Mouse (Mus musculus) adrenal gland, adult 2 months (tissue): ENCODE measurements at regions not wholly inside any gene's neighbourhood (a gene's known extent, or its start where the extent isn't known, plus 50 kb on each side); places are given as distances from the start of the nearest gene placed in this dataset.
"Not testable (repeated sequence)": the region's sequence is repeated elsewhere in the genome, so short reads cannot be mapped to it uniquely, and the experiment has no call there.

Experiments
- DNase-seq: peaks from one replicate; pipeline ENCODE4 v3.0.0; 2021

DNA sequence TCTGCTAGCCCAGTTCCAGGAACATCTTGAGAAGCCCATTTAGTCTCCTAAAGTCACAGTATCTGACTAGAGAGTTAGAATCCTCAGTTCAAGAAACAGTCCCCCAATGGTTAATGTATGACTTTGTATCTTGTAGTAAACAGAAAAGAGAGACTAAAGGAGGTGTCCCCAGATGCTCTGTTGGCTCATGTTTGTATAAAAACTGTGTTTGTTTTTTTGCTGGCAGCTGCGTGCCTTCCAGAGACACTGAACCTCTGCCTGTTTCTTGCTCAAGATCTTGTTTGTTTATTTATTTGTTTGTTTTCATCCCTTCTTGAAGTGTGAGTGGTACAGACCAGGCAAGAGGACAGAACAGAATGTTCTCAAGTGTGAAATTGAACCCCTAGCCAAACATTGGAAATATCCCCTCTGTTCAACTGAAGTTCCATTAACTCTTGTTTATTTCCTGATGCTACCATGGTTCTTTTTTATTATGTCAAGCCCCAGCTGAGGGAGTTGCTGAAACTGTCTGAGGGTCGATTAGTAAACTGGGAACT is 451.3 kb upstream of the Ube2e3 start:
- no peak for DNase-seq

DNA sequence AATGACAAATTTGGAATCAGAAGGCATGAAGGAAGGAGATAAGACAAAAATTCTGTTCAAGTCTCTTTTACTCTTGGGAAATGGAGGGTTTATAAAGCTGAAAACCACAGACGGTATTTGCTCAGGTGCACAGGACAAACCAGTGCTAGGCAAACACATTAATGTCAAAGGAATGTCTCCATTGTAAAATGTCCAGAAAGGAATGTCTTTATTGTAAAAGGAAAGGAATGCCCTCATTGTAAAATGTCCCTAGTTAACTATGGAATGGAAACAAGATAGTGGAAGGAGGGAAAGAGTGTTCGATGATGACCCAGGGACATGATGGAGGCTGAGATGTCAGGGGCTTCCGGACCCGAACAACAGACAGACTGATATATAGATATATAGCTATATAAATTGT is 454.9 kb upstream of the Ube2e3 start:
- DNase-seq = no peak

DNA sequence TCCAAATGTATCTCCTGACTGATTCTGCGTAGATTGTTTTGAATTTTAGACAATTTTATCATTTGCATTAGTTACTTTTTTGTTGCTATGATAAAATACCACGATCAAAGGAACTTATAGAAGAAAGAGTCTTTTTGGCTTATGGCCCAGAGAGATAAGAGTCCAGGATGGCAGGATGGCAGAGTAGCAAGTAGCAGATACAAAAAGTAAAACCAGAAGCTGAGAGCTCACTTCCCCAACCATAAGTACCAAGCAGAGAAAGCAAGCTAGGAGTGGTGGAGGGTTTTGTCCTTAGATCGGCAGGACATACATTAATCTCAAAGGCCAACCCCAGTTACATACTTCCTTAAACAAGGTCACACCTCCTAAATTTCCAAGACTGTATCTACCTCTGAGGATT is 457.7 kb upstream of the Cwc22 start:
- DNase-seq = no peak

DNA sequence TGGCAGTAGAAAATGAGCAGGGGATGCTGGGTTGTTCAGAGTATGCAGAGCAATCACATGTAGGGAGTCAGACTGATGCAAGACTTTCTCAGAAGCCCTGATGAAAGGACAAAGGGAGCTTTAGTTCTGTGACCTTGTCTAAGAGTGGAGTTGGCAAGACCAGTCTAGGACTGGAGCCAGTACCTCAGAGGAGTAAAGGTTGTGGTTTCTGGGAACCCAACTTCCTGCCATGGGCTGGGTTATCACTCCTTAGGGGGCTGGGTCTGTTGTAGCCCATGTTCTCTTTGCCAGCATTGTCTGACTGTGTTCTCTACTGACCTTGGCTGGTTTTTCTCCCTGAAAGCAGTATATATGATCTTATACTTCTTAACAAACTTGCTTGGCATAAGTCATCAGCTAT is 453.1 kb upstream of the Cwc22 start:
- DNase-seq = peak; percentile 33

DNA sequence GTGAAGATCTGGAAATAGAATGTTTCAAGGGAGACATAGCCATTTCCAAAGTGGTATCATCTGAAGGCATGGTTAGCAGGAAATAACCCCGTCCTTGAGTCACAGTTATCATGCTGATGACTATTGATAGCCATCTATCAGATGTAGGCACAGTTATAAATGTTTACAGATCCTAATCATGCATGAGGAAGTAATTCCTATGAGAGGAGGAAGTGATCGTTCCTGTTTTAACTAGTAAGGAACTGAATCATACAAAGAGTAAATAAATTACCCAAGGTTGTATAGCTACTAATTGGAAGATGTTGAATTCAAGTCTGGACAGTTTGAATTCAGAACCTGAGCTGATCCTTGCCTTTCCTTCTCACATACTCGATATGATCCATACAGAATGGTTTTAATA is 450.7 kb upstream of the Cwc22 start:
- no peak for DNase-seq

DNA sequence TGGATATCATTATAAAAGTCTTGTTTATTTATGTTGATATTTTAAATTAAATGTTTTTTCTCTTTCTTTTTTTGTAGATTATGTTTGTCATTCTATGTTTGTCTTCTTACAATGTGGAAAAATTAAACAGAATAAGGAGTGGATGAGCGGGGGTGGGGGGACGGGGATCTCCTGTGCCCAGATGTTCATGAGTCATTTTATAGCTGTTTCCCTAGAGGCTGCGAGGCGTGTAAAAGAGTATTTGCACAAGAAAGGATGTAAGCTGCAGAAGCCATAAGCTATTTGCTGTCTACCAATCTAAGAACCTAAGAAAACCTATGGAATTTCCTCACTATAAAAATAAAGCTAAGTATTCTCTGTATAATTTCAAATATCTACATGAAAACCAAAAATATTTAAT is 446.9 kb upstream of the Cwc22 start:
- DNase-seq = no peak

DNA sequence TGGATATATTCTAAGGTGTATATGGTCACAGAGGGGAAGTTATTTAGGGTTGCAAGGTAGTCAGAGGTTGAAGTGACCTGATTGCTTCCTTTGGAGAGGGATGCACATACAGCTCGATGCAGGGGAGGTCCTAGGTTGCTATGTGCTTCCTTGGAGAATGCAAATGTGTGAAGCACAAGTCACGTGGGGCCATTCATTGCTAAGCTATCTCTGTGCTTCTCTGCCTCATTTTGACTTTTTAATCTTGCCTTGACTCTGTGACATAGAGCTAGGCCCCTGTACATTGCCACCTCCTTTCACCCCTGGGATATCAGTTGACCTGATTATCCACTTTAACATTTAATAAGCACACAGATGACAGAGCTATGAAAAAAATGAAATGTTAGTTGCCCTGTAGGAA is 446.2 kb upstream of the Cwc22 start:
- no peak for DNase-seq

DNA sequence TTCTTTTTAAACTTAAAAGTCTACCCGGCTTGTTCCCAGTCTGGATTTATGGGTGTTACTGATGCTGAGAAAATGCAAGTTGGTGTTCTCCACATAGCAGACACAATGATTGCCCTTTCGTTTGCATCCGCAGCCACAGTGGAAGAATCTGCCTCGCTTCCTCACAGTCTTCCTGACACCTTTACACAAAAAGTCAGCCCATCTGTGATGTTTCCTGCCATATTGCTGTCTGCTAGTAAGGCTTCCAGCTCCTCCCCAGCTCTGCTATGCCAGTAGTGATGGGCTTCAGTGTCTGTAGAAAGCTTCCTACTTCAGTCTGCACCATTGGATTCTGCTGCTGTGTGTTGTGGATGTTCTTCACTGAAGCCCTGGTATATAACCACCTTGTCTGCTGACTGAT is 441.8 kb upstream of the Cwc22 start:
- DNase-seq = no peak

DNA sequence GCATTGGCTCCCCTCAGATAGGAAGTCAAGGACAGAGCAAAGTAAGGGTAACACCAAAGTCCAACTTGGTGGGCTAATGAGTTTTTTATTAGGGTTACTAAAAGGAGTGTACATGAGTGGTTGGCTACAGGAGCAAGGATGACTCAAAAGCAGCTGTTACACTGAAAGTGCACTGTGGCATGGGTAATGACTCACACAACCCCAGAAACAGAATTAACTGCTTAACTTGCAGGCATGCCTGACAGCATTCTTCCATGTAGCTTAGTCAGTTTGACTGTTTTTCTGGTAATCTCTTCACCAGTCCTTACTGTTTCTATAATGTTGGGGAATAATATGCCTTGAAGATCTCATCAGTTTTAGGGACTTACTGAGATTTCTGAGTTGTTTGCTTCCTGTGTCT is 435.1 kb upstream of the Cwc22 start:
- peak; percentile 13 for DNase-seq

DNA sequence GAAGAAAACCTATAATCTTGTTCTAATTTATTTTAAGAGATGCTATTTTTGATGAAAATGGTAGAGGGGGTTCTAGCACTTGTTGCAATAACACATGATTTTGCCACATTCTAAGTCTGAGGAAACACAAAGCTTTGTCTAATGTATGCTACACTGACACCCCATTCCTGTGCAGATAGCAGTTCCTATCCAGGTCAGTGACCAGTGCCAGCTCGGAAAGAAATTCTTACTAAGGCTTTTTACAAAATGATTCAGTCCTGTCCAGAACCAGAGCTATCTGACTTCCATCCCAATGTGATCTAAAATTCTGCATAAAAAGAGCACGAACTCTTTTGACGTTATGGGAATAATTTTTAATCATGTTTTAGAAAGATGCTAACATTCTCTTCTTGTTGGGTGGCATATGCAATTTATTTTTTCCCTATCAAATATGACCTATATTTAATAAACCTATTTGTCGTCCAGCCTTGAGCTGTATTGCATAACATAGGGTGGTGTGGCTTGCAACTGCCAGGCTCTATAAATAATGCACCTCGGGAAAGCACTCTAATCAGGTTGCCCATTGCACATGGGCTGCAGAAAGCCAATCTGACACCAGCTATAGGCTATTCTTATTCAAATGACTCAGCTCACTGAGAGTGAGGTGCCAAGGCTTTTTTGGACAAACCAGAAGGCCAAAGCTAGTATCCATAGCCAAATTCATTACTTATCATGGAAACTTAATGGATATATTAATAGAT is 385.7 kb upstream of the Cwc22 start:
- peak; percentile 10 for DNase-seq

DNA sequence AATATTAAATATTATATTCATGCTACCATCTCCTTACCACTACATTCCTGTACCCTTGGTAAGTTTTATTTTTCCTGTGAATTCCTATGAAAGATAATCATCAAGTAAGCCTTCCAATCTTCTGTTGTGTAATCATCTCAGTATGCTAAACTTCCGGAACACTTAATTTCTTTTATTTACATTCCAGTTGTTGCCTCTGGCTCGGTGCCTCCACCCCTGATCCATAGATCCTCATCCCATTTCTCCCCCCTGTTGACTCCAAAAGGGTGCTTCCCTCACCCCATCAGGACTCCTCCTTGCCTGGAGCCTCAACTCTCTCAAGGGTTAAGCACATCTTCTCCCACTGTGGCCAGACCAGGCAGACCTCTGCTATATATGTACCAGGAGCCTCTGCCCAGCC is 379.9 kb upstream of the Cwc22 start:
- no peak for DNase-seq

DNA sequence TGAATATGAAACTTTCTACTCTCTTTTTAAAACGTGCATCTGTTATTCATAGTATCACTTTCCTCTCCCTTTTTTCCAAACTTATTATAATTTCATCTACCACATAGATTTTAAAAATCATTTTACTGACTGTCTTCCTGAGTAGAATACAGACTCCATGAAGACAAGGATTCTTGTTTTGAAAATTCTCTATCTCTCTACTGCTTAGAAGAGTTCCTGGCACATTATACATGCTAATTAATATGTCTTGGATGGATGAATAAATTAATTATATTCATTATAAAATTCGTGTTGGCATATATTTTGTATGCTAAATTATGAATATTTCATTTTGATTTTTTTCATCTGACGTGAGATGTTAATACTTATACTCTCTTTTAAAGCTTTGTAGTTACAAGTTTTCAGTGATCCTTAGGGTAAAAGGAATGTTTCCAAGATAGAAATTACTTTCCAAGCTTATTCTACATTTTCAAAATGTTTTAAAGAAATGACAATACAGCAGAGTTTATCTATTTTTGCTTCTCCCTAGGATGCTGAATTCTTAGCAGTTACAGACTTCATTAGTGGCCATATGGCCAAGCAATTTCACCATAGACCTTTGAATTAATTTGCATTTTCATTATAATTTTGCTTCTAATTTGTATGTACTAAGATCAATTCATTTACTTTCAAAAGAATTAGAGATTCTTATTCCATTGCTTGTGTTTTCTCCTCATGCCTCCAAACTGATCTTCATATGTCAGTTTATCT is 376.2 kb upstream of the Cwc22 start:
- DNase-seq = no peak

DNA sequence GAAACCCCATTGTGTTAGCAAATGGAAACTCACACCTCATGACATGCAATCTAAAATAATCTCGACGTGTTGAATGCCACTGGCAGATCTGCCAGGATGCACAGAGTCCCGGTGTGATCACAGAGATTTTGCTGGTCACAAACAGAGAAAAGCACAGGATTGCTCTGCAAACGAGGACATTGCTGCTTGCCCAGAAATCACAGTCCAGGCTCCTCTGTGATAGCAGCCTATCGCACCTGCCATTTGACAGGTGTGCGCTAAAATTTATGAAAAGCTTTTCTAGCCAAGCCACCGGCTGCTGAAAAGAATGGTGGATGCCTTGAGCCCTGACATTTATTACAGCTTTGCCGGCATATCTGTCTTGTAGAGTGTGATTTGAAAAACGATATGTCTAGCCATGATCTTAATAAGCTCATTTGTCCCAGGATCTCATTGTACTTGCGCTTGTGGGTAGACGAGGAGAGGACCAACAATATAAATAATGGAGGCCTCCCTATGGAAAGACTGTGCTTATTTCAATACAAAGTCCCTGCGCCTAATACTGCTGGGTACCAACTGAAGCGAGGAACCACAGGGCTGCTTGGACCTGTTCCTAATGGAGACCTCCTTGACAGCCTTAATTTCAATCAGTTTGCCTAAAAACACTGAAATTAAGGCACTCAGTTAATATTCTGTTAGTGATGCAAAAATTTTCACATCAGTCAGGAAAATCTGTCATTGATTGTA is 365.8 kb upstream of the Cwc22 start:
- no peak for DNase-seq

DNA sequence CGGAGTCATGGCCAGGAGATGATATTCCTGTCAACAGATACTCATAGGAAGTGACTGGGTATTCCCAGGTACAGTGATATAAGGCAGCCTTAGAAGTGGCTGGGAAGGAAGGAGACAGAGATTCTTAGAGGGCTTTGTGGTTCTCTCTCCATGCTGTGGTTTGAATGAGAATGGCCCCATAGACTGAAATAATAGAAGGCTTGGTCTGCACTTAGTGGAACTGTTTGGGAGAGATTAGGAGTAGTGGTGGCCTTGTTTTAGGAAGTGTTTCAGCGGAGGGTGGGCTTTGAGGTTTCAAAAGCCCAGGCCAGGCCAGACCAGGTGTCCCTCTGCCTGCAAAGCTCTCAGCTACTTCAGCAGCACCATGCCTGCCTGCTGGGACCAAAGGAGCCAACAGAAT is 363.2 kb upstream of the Cwc22 start:
- no peak for DNase-seq

DNA sequence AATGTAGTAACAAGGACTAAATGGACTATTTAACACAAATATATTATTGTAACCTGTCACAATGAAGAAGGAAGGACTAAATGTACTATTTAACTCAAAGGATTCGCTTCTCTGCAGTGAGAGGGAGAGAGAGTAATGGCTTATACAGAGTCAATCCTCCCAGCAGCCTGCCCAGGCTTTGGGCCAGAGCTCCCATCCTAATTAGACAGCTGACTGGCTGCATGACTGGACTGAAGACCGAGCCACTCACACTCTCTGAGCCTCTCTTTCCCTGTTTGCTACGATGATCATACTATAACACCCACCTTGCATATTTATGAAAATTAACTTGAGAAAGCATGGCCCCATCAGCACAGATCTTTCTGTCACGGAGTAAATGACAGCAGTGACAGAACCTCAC is 360.7 kb upstream of the Cwc22 start:
- no peak for DNase-seq

DNA sequence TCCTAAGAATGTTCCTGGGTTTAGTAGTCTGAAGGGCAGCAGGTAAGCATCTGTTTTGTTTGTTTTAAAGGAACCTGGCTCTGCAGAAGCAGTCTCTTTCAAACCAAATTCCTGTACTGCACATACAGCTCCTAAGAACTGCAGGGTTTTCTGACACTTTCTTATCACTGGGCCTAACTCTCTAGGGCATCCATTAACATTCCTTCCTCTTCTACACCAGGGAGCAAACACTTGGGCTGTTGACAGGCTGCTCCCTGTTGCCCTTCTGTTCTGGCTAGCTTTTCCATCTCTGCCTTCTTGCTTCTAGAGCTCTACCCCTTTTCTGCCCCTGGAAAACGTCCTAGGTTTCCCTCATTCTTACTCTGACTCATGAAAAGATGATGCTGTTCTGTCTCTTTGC is 345.5 kb upstream of the Cwc22 start:
- no peak for DNase-seq

DNA sequence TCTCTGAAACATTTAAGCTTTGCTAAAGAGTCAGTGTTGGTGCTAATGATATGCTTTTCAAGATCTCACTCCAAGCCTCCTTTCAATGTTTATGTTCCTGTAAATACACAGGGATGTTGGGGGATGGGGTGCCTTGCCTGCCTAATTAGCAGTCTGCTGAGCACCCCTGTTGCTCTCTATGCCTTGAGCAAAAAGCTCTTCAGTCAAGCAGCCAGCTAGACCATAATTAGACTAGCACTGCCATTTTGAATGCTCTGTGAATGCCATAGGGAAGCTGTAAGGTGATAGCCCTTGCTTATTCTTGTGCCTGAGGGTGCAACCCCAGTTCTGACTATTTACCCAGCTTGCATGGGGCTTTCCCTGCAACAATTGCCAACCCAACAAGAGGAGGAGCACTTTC is 338.6 kb upstream of the Cwc22 start:
- no peak for DNase-seq

DNA sequence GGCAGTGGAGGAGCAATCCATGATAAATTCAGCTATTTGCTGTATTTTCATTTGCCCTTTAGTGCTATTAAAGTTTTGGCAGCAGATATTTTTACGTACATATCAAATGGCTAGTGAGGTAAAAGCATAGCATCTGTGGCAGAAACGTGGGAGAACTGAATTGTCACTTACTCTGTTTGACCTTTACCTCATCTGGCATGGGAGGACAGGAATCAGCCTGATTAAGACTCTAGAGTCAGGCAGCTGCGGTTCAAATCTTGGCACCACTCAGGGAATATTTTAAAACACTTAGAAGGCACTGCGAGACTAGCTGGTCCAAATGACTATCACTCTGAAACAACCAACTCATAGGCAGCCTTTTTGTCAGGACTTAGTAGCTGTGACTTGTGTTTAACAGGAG is 337.4 kb upstream of the Cwc22 start:
- DNase-seq = no peak

DNA sequence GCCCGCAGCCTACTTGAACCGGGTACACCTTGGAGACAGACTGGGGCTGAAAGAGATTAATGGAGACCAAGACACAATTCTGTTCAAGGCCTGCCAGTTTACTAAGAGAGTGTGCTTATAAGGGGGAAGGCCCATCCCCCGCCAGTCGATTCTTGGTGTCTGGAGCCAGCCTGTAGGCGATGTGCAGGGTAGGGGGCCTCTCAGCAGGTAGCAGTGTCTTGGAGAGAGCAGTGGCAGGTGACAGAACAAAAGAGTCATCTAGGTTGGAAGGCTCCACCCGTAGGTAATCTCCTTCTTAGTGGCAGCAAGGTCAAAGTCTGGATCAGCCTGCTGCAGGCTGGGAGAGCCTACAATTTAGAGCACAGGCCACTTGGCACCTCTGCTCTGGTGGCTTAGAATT is 335.7 kb upstream of the Cwc22 start:
- DNase-seq = not testable (repeated sequence)

DNA sequence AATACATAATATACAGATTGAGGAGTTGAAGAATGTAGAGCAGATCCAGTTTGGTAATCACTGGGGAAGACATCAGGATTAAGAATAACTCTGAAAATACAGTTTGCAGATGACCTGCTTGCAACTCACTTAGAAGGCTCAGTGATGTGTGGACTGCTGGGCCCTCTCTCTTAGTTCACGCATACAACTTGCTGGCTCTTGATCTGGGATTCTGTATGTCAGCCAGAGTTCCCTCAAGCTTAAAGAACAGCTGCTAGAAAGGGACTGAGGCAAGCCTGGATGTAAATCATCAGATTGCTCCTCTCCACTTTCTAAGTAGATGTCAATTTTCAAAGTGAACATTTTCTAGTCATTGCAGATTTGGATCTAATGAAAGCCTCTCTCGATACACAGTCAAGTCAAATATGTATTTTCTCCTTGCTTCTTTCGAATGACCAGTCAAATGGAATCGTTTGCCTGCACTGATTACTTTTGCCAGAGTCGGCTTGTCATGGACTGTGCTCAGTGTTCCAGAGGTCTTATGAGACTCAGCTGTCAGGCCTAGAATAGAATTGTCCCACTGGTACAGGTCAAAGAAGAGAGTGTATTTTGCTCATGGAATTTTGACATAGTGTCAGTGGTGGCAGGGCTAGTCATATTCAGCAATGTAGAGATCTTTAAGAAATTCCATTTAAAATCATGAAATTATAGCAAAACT is 334.2 kb upstream of the Cwc22 start:
- no peak for DNase-seq

DNA sequence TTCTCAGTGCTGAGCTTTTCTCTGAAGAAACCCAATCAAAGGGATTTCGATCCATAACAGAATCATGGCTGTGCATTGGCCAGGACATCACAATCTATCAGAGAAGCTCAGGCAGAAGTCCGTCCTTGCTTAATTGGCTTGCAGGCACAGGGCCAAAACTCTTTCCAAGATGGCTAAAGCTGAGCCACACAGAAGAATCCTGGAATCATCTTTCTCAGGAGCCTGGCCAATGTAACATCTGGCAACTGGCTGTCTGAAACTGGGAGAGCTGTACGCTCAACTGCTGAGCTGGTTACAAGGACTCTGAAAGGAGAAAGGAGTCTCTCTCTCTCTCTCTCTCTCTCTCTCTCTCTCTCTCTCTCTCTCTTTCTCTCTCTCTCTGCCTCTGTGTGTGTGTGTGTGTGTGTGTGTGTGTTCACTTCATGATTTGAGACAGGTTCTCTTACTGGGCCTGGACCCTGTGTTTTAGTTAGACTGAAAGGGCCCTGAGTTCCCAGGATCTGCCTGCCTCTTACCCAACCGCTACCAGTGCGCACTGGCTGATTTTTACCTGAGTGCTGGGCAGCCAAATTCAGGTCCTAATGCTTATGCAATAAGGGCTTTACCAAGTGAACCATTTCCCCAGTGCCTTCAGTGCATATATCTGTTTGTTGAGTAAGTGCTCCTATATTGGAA is 333.3 kb upstream of the Cwc22 start:
- no peak for DNase-seq

DNA sequence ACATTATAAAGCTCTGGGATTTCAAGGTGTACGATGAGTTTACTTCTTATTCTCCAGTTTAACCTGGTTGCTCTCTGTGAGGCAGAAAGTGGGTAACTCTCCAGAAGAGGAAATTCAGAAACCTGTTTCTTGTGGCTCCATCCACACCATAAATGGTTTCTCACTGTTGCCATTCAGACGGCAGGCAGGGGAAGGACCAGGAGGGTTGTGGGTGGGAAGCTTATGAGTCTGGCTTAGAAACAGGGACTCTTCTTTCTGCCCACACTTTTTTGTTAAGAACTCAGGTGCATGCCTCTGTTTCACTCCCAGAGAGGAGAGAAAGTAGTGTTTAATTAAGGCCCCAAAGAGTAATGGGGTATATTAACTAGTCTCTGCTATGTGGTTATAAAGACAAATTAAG is 332.5 kb upstream of the Cwc22 start:
- no peak for DNase-seq
